Mouse (Mus musculus) forebrain, embryonic 16.5 days (tissue): ENCODE measurements around the gene Gpr108. TPM values are rescaled to one million over a fixed set of nuclear protein-coding genes. Genes with fewer than 3 reads are reported as not detected.

Source experiments
- ATAC-seq: fragments of 200-750 bp; cut with Nextera tagmentation; 2 replicates; pipeline ENCODE4 v1.8.0; 2017; ENCODE audit warnings: mild to moderate bottlenecking, moderate library complexity
- H3K27ac ChIP-seq: fragments of 300-500 bp; sonication (generic); 2 replicates; pipeline ENCODE4 v1.5.1; 2014; ENCODE audit warnings: low read length, control low read depth
- H3K27me3 ChIP-seq: fragments of 300-500 bp; sonication (generic); replicated peaks from 2 replicates; pipeline ENCODE4 v1.6.1; 2014; ENCODE audit warnings: low read length; ENCODE audit not compliant: control insufficient read depth, insufficient read depth
- H3K36me3 ChIP-seq: fragments of 300-500 bp; sonication (generic); 2 replicates; pipeline ENCODE4 v1.6.1; 2014; ENCODE audit not compliant: control insufficient read depth, insufficient read depth
- H3K4me1 ChIP-seq: fragments of 300-500 bp; sonication (generic); replicated peaks from 2 replicates; pipeline ENCODE4 v1.6.1; 2014; ENCODE audit warnings: low read length; ENCODE audit not compliant: control insufficient read depth, insufficient read depth
- H3K4me2 ChIP-seq: fragments of 300-500 bp; sonication (generic); 2 replicates; pipeline ENCODE4 v1.6.1; 2014; ENCODE audit warnings: mild to moderate bottlenecking, low read length, control low read depth
- H3K4me3 ChIP-seq: fragments of 300-500 bp; sonication (generic); replicated peaks from 2 replicates; pipeline ENCODE4 v1.5.1; 2014; ENCODE audit warnings: mild to moderate bottlenecking, low read length, control low read depth
- H3K9ac ChIP-seq: fragments of 300-500 bp; sonication (generic); replicated peaks from 2 replicates; pipeline ENCODE4 v1.6.1; 2014; ENCODE audit warnings: low read depth, low read length, control low read depth
- H3K9me3 ChIP-seq: fragments of 300-500 bp; sonication (generic); 2 replicates; pipeline ENCODE4 v1.6.1; 2016; ENCODE audit warnings: low read length; ENCODE audit not compliant: control insufficient read depth
- WGBS: fragments of 180-500 bp; shearing (Covaris S2); extraction: QIAGEN DNeasy Blood & Tissue Kit; methylation state at CpG from one replicate; pipeline ENCODE4 v1.1.7; 2014; 5-methylcytosine and 5-hydroxymethylcytosine counted together
- polyA plus RNA-seq: library from polyadenylated mRNA; unstranded; fragments of >200 nt; fragmentation: Nextera tagmentation; extraction: Ambion mirVana; gene quantifications from 2 replicates; pipeline ENCODE4 v1.2.1, GENCODE M21; 2015

Gene Gpr108
- polyA plus RNA-seq, 1 experiment from 2014 or later = 18.2 TPM

GRCm38 (mm10) chr17:57209330-57209729 lies 38.9 kb downstream of the Gpr108 start:
- no peak overlapping the region for H3K9ac ChIP-seq
- no peaks in the 10 kb centered on the region for H3K27me3 ChIP-seq
- H3K4me2 ChIP-seq = no peak overlapping the region
- ATAC-seq = no peak
- 84% methylated on average over 4 of the region's 4 CpGs for WGBS
- H3K4me1 ChIP-seq = no peaks in the 10 kb centered on the region
- no peaks in the 10 kb centered on the region for H3K36me3 ChIP-seq
- H3K27ac ChIP-seq = no peak overlapping the region
- H3K9me3 ChIP-seq = no peaks in the 10 kb centered on the region
- H3K4me3 ChIP-seq = no peak overlapping the region

- Histone ChIP-seq H3K27me3 (no peaks in the 10 kb centered on the region), H3K9me3 (no peaks in the 10 kb centered on the region), H3K27ac (no peak overlapping the region), H3K4me3 (no peak overlapping the region), H3K4me2 (no peak overlapping the region), H3K36me3 (no peaks in the 10 kb centered on the region), H3K9ac (no peak overlapping the region), H3K4me1 (no peaks in the 10 kb centered on the region)
- WGBS = 66% methylated on average over 3 of the region's 3 CpGs
- ATAC-seq = no peak
Observed at GRCm38 (mm10) chr17:57207938-57208337, 40.3 kb downstream of the Gpr108 start.

DNA sequence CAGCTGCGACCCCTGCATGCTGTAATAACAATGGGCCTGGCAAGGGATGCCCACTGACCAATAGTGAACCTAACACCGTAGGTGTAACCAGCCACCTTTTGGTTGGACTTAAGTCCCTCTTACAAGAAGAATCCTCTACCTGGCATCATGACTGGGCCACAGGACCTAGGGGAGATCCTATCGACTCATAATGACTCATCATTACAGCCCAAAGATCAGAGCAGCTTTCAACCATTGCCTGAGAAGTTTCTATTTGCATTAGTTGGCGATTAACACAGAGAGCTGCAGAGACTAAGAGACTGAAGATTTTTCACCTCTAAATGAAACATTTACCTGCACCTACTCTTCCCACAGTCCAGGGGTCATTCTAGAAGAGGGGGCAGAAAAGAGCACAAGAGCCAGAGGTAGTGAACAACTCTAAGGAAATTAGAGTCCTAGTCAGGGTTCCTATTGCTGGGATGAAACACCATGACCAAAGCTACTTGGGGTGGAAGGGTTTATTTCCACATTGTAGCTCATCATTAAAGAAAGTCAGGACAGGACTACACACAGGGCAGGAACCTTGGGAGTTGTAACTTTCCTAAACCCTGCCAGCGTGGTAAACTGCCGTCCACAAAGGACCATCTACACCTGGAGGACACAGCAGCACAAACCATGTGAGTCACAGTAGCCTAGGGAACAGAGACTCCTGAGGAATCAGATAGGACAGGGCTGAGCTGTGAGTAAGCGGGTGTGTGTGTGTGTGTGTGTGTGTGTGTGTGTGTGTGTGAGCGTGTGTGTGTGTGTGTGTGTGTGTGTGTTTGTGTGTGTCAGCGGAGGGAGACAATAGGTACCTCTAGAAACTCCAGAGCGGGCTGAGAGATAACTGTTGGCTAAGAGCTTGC lies 46.2 kb downstream of the Gpr108 start:
- H3K4me2 ChIP-seq = no peak overlapping the region
- no peaks in the 10 kb centered on the region for H3K36me3 ChIP-seq
- no peak overlapping the region for H3K9ac ChIP-seq
- no peak overlapping the region for H3K27ac ChIP-seq
- no peak overlapping the region for H3K4me3 ChIP-seq
- no peak for ATAC-seq
- H3K27me3 ChIP-seq = no peaks in the 10 kb centered on the region
- no peaks in the 10 kb centered on the region for H3K9me3 ChIP-seq
- WGBS = 87% methylated on average over 10 of the region's 10 CpGs
- no peaks in the 10 kb centered on the region for H3K4me1 ChIP-seq

GRCm38 (mm10) chr17:57198252-57198651 lies 50.0 kb downstream of the Gpr108 start:
- Histone ChIP-seq H3K4me2 (no peak overlapping the region), H3K9ac (no peak overlapping the region), H3K4me3 (no peak overlapping the region), H3K36me3 (no peaks in the 10 kb centered on the region), H3K27me3 (no peaks in the 10 kb centered on the region), H3K27ac (no peak overlapping the region), H3K9me3 (no peaks in the 10 kb centered on the region), H3K4me1 (no peaks in the 10 kb centered on the region)
- ATAC-seq = no peak
- WGBS = 78% methylated on average over 3 of the region's 3 CpGs

- Histone ChIP-seq H3K27me3 (no peaks in the 10 kb centered on the region), H3K27ac (no peak overlapping the region), H3K4me2 (no peak overlapping the region), H3K9ac (no peak overlapping the region), H3K36me3 (no peaks in the 10 kb centered on the region), H3K4me1 (no peaks in the 10 kb centered on the region), H3K9me3 (no peaks in the 10 kb centered on the region), H3K4me3 (no peak overlapping the region)
- WGBS = 79% methylated on average over 8 of the region's 8 CpGs
- ATAC-seq = no peak
Observed at GRCm38 (mm10) chr17:57195326-57196010, 52.8 kb downstream of the Gpr108 start.

DNA sequence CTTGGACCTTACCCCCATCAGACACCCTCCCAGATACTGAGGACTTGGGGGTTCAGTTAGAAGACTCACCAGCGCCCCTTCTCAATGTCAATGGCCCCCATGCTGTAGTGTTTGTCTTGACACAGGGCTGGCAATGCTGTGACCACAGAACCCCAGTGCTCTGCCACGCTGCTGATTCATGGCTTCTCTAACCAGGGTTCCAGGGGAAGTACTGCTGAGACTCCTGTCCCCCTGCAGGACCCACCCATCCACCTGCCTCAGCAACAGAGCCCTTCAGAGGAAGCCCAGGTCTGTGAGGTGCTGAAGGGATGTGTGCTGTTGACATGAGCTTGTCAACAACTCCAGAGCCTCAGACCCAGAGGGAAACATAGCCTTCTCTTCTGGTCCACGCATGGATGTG lies 53.5 kb downstream of the Gpr108 start:
- H3K27me3 ChIP-seq = no peaks in the 10 kb centered on the region
- no peak overlapping the region for H3K9ac ChIP-seq
- no peak overlapping the region for H3K27ac ChIP-seq
- no peaks in the 10 kb centered on the region for H3K9me3 ChIP-seq
- no peaks in the 10 kb centered on the region for H3K4me1 ChIP-seq
- no peak overlapping the region for H3K4me3 ChIP-seq
- H3K4me2 ChIP-seq = no peak overlapping the region
- no peak for ATAC-seq
- WGBS = 71% methylated on average over 3 of the region's 3 CpGs
- no peaks in the 10 kb centered on the region for H3K36me3 ChIP-seq

DNA sequence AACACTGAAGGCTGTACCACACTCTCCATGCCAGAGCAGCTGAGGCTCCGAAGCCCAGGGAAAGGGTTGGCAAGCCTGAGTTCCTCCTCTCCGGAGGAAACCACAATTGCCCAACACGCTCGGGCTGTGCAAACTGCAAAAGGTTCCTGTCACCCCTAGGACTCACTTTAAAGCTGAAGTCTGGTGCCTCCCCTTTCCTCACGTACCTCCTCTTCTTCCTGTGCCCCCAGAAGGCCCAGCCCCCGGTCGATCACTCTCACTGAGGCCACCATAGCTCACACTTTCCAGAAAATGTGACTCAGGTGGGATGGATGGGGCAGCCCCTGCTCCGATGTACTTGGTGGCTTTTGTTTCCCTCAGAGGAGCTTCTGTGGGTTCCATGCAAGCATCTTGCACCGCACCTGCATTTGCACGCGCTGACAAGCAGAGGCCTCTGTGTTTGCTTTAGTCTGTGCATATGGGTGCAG lies 54.2 kb downstream of the Gpr108 start, which contains the start of gene Tnfsf14:
Gene Tnfsf14, minus strand, starts transcription at position 137 of the 467 bp plus-strand sequence.
- Histone ChIP-seq H3K4me1 (no peaks in the 10 kb centered on the region), H3K9ac (no peak within 1 kb of the TSS), H3K27me3 (no peaks in the 10 kb centered on the region), H3K9me3 (no peaks in the 10 kb centered on the region), H3K4me2 (no peak within 1 kb of the TSS), H3K27ac (no peak within 1 kb of the TSS), H3K36me3 (no peaks in the 10 kb centered on the region), H3K4me3 (no peak within 1 kb of the TSS)
- 81% methylated on average over 11 of the region's 11 CpGs for WGBS
- ATAC-seq = no peak

GRCm38 (mm10) chr17:57188510-57189192 lies 59.6 kb downstream of the Gpr108 start:
- Histone ChIP-seq H3K9ac (no peak overlapping the region), H3K4me2 (no peak overlapping the region), H3K27ac (no peak overlapping the region), H3K36me3 (no peaks in the 10 kb centered on the region), H3K27me3 (no peaks in the 10 kb centered on the region), H3K4me3 (no peak overlapping the region), H3K4me1 (no peaks in the 10 kb centered on the region), H3K9me3 (no peaks in the 10 kb centered on the region)
- no peak for ATAC-seq
- WGBS = 91% methylated on average over 12 of the region's 12 CpGs

- 75% methylated on average over 2 of the region's 2 CpGs for WGBS
- Histone ChIP-seq H3K36me3 (no peaks in the 10 kb centered on the region), H3K4me1 (no peaks in the 10 kb centered on the region), H3K27ac (no peak overlapping the region), H3K9me3 (no peaks in the 10 kb centered on the region), H3K9ac (no peak overlapping the region), H3K4me2 (no peak overlapping the region), H3K27me3 (no peaks in the 10 kb centered on the region), H3K4me3 (no peak overlapping the region)
- no peak for ATAC-seq
Observed at GRCm38 (mm10) chr17:57185641-57186040, 62.6 kb downstream of the Gpr108 start.
